Mouse (Mus musculus): ENCODE results near the gene Disp2.
A peak's percentile ranks its signal among the peaks of the same experiment; 100 is the strongest.

Disp2 gene

DNA sequence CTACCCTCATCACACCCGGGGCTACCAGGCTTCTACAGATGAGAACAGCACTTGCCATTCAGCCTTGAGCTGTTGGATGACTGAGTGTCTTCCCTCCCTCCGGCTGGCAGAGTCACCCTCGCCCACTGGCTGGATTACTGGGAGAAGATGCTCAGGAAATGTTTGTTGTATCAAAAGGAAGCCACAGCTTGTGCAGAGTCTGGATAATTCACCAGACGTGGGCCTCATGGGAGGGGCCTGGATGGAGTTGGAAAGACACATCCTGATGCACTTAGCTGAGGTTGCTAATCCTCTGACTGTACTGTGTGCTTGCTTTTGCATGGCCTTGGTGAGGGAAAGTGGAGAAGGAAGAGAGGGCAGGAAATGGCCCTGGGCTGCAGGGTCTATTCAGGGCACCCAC, 23.4 kb upstream of the Disp2 start:
- DNase-seq (ENCODE audit: low read depth, low spot score) = no peak

DNA sequence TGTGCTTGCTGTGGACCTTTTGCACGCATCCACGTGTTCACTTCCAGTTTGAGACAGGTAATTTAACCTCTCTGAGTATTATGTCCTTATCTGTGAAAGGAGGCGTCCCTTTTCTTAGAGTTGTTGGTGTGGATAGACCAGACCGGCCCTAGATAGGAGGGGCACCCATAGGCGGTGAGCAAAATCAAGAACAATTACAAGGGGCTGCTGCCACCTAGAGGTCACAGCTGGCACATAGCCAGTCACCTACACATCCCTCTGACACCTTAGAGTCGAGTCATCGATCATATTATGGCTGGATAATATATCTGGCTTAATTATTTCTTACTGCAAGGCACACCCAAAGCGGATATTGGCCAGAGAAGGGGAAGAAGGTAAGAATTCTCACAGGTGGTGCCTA, 19.7 kb upstream of the Disp2 start:
- peak; percentile 63 for DNase-seq (ENCODE audit: low read depth, low spot score)

- no peak for DNase-seq (ENCODE audit: low read depth, low spot score)
Measured at GRCm38 (mm10) chr2:118760311-118761025, 19.1 kb upstream of the Disp2 start.

- DNase-seq (ENCODE audit: low read depth, low spot score) = no peak
Measured at GRCm38 (mm10) chr2:118761358-118761757, 18.2 kb upstream of the Disp2 start.

DNA sequence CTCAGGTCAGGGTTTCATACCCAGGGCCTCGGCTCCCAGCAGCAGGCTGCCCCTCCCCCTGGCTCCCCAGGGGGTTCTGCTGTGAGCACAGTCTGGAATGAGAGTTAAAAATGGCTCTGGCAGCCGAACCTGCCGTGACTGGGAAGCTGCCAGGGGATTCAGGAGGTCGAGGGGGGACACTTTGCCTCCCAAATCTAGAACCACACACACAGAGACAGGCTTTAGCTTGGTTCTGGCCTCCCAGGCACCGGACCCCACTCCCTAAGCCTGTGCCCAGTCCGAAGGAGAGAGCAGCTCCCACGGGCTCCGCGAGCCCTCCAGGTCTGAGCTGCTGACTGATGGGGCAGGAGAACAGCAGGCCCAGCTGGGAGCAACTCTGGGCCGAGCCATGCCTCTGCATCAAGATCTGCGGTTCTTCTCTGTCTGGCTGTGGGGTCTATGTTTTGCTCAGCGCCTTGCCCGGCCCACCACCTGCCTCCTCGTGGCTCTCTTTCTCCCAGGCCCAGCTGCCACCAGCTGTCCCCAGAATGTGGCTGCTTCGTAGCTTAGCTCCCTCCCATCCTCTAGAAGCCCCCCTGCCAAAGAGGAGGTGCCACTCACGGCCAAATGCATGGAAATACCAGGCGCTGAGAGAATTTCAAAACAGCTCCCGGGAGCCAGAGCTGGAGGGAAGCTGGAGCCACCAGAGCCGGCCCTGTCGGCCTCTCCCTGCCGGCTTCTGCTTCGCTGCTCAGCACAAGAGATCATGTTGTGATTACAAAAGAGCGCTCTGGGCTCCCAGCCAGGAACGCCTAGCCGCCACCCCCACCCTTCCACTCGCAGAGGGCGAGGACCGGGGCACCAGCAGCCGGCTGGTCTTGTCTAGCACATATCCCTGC, 17.4 kb upstream of the Disp2 start, which contains the start of gene Ccdc9b:
Gene Ccdc9b (minus strand): TSS at position 756 of the 878 bp plus-strand sequence.
- peak; percentile 47 for DNase-seq (ENCODE audit: low read depth, low spot score)

- no peak for DNase-seq (ENCODE audit: low read depth, low spot score)
Measured at GRCm38 (mm10) chr2:118762784-118763148, 16.8 kb upstream of the Disp2 start.

DNA sequence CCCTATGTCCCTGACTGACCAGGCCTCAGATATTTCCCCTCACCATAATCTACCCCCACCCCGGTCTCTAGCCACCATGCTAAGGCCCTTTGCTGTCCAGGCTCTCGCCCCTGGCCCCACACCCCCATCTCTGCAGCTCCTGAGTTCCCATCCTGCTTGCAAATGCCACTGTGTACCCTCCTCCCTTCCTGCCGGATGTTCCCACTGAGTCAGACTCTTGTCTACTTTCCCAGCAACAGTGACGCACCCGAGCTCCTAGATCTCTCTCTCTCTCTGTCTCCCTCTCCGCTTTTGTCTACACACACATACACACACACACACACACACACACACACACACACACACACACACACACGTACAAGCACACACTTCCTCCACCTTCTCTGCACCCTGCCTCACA, 16.1 kb upstream of the Disp2 start:
- no peak for DNase-seq (ENCODE audit: low read depth, low spot score)

DNA sequence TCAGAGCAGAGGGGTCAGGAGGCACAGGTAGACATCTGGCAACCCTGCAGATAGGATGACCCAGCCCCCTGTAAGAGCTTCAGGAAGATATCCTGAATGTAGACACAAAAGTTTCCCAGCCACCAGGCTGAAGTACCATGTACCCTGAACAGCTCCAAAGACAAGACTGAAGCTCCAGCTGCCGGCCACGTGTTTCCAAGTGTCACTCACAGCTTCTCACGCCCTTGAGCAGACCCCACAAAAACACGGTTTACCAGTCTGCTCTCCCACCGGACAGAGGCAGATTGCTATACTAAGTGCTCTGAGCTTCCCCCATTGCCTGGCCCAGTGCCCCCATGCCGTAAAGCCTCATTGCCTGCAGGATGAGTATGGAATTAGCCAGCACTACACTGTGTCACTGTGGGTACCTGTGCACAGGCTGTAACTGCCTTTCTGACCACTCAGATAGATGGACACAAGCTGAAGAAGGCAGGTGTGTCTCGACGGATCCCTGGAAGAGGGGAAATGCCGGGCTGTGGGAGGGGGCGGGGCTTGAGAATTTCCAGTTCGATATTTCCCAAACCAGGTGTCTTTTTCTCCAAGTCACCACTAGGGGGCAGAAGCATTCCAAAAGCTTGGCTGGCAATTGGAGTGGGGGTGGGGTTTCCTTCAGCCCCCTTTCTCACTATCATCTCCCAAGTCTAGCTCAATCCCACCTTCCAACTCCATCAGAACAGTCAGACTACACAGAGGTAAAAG, 15.3 kb upstream of the Disp2 start:
- DNase-seq (ENCODE audit: low read depth, low spot score) = peak; percentile 68

GRCm38 (mm10) chr2:118764875-118765274, 14.6 kb upstream of the Disp2 start:
- no peak for DNase-seq (ENCODE audit: low read depth, low spot score)

DNA sequence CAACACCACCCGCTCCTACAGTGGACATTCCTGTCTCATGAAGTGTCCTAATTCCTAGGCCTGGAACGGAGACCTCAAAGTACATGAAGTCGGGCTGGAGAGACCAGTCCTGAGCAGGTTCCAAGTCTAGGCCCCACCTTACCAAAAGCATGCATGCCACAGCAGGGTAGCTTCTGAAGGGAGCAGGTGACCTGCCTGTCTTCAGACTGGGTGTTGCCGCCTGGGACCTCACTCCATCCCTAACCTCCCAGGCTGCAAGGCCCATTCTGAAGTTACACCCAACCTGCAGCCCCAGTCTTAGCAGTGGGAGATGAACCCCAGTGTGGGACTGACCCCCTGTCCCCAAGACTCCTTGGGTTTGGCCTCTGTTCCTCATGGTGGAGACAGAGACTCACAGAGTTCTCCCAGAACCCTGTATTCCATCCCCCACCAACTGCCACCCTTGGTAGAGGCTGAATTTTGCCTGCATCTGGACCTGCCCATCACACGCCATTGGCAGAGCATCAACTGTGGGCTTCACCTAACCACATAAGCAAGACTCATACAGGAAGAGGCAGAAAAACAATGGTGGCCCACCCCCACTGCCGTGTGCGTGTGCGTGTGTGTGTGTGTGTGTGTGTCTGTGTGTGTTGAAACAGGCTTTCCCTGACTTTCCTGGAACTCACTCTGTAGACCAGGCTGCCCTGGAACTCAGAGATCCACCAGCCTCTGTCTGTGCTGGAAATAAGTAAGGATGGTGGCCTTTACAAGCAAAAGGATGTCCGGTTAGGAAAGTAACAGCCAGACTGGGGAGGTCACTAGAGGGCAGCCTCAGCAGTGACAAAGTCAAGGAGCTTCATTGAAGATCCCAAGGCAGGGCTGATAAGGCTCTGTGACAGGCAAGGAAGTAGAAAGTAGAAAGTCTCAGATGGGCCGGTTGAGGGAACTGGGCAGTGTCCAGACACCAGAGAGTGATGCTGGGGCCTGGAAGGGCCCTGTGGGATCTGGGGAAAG, 13.2 kb upstream of the Disp2 start:
- no peak for DNase-seq (ENCODE audit: low read depth, low spot score)

DNA sequence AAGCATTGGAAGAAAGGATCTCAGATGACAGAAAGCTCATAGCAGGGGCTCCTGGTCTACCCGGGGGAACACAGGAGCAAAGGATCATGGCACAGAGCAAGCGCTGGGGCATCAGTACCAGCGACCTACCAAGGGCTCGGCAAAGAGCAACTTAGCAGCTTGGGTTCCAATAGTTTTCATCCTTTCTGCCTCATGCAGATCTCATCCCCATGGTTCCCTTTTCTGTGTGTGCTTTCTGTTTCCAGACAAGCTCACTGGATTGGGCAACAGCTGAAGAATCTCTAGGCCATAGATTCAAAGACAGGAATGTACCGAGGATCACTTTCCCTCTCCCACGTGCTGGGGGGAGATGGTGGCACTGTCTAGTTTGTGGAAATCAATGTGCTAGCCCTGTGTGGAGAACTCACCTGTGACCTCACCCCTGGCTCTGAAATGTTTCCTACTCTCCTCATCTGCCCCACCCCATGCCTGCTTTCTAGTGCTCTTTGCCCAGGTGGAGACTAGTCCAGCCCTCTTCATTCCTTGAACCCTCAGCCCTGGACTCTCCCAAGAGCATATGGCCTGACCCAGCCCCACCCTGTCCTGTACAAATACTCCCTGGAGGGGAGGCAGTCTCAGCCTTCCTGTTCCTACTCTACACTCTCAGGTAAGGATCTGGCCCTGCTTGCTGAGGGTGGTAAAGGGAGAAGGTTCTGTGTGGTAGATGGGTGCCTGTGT, 7.2 kb upstream of the Disp2 start, which contains the start of gene Phgr1:
Gene Phgr1 (plus strand): TSS at position 612 of the 717 bp plus-strand sequence.
- DNase-seq (ENCODE audit: low read depth, low spot score) = no peak

DNA sequence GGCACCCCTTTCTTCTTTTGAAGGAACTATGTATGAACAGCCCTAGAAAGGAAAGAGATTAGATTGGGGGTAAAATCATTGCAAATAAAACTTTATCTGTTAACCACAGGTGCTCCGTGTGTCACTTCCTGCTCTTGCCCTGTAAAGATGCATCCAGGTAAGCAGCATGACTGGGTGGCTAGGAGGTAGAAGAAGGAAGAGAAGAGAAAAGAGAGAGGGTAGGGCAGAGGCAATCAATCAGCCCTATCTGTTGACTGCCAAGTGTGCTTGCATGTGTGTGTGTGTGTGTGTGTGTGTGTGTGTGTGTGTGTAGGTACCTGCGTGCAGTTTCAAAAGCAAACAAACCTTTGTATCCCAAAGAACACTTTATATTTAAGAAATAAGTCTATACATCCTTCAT, 5.0 kb upstream of the Disp2 start:
- no peak for DNase-seq (ENCODE audit: low read depth, low spot score)

- DNase-seq (ENCODE audit: low read depth, low spot score) = no peak
Measured at GRCm38 (mm10) chr2:118775396-118775795, 4.1 kb upstream of the Disp2 start.

- DNase-seq (ENCODE audit: low read depth, low spot score) = no peak
Measured at GRCm38 (mm10) chr2:118775846-118776245, 3.7 kb upstream of the Disp2 start.

GRCm38 (mm10) chr2:118776295-118776694, 3.2 kb upstream of the Disp2 start:
- DNase-seq (ENCODE audit: low read depth, low spot score) = no peak

DNA sequence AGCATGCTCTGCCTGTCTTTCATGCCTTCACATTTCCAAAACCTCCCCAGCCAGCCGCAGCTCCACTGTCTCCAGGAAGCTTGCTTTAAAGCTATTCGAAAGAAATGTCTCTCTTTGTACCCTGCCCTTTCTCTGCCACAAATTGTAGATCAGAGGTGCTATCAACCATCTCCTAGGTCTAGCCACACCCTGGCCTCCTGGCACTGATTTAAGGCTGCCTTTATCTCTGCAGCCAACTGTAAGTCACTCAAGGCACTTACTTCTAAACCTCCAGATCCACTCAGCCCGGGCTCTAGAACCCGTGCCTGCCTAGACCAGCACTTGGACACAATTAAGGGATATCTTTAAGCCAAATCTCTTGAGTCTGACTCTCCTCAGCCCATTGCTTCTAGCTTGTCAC, 1.1 kb upstream of the Disp2 start:
- no peak for DNase-seq (ENCODE audit: low read depth, low spot score)

DNA sequence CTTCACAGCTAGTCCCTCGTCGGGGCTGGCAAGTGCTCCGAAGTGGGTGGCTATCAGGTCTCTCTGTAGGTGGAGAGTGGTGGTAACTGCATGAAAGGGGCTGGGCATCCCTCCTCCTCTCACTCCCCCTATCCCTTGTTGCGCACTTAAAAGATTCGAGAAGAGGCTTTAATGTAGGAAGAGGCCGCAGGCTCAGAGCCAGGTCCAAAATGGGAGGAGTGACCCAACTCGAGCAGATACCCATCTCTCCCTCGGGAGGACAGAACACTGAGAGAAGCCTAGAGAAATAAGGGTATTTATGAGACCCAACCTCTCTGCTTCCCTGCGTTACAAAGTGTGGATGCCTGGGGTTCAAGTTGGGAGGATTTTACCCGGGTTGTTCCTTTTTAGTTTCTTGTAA, 454 bp upstream of the Disp2 start:
- no peak for DNase-seq (ENCODE audit: low read depth, low spot score)

GRCm38 (mm10) chr2:118781115-118781514, 1.6 kb downstream of the Disp2 start:
- no peak for DNase-seq (ENCODE audit: low read depth, low spot score)

DNA sequence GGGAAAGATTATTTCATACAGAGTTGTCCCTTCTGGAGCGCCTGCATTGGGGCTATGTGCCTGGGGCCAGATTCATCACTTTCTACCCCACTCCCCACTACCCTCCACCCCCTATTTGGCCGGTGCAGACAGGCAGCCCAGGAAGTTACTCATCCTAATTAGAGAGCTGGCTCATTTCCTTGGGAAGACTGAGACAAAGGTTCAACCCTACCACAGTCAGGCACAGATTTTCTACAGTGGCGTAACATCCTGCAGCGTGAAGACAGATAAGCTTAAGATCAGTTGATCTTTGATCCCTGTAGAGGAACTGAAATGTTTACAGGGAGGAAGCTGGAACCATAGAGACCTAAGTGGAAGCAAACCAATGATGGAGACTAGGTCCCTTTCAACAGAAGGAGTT, 2.8 kb downstream of the Disp2 start:
- no peak for DNase-seq (ENCODE audit: low read depth, low spot score)

DNA sequence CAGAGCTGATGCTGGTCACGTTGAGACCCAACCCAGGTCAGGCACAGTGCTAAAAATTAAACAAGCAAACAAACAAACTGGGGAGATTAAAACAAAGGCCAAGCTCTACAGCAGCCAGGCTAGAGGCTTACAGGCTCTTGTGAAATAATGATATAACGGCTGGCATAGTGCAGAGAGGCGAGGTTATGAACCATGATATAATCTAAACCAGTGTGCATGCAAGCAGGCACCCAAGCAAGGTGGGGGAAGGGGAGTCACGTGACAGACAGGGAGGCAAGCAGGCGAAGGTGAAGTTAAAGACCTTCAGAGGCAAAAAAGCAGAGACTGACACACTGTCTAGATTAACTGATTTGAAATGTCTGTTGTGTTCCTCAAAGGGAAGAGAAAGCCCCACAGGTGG, 3.6 kb downstream of the Disp2 start:
- DNase-seq (ENCODE audit: low read depth, low spot score) = no peak
